Mouse (Mus musculus) lung, embryonic 16.5 days (tissue): ENCODE data around the gene Ap5b1. TPM values are rescaled to one million over a fixed set of nuclear protein-coding genes. Genes with fewer than 3 reads are reported as not detected.
A peak's percentile ranks its signal among the peaks of the same experiment; 100 is the strongest.

ENCODE experiments used
- ATAC-seq: fragments of 200-750 bp; cut with Nextera tagmentation; 2 replicates; pipeline ENCODE4 v1.8.0; 2017; ENCODE audit warnings: low read depth, mild to moderate bottlenecking, moderate library complexity
- H3K27ac ChIP-seq: fragments of 300-500 bp; sonication (generic); 2 replicates; pipeline ENCODE4 v1.5.1; 2014; ENCODE audit warnings: mild to moderate bottlenecking, control low read depth, low read length
- H3K27me3 ChIP-seq: fragments of 300-500 bp; sonication (generic); 2 replicates; pipeline ENCODE4 v1.6.1; 2014; ENCODE audit warnings: low read depth, low read length, mixed read lengths; ENCODE audit not compliant: control insufficient read depth, insufficient read depth
- H3K36me3 ChIP-seq: fragments of 300-500 bp; sonication (generic); 2 replicates; pipeline ENCODE4 v1.6.1; 2014; ENCODE audit warnings: low read length; ENCODE audit not compliant: control insufficient read depth, insufficient read depth
- H3K4me1 ChIP-seq: fragments of 300-500 bp; sonication (generic); replicated peaks from 2 replicates; pipeline ENCODE4 v1.6.1; 2014; ENCODE audit warnings: low read length, mixed read lengths; ENCODE audit not compliant: control insufficient read depth, insufficient read depth
- H3K4me2 ChIP-seq: fragments of 300-500 bp; sonication (generic); 2 replicates; pipeline ENCODE4 v1.6.1; 2014; ENCODE audit warnings: low read depth, low read length, control low read depth
- H3K4me3 ChIP-seq: fragments of 300-500 bp; sonication (generic); 2 replicates; pipeline ENCODE4 v1.5.1; 2014; ENCODE audit warnings: mild to moderate bottlenecking, low read length, control low read depth
- H3K9ac ChIP-seq: fragments of 300-500 bp; sonication (generic); 2 replicates; pipeline ENCODE4 v1.6.1; 2014; ENCODE audit warnings: low read length, control low read depth
- H3K9me3 ChIP-seq: fragments of 300-500 bp; sonication (generic); 2 replicates; pipeline ENCODE4 v1.6.1; 2016; ENCODE audit warnings: low read length; ENCODE audit not compliant: control insufficient read depth
- WGBS: fragments of 180-500 bp; shearing (Covaris S2); extraction: QIAGEN DNeasy Blood & Tissue Kit; methylation state at CpG from one replicate; pipeline ENCODE4 v1.1.7; 2014; 5-methylcytosine and 5-hydroxymethylcytosine counted together
- polyA plus RNA-seq: library from polyadenylated mRNA; unstranded; fragments of >200 nt; fragmentation: Nextera tagmentation; extraction: Ambion mirVana; gene quantifications from 2 replicates; pipeline ENCODE4 v1.2.1, GENCODE M21; 2015

Gene Ap5b1
- polyA plus RNA-seq, 1 experiment from 2014 or later = 6.1 TPM

- Histone ChIP-seq H3K36me3 (no peaks in the 10 kb centered on the region), H3K27me3 (peaks cover 52% of the 10 kb centered on the region), H3K4me1 (peaks cover 12% of the 10 kb centered on the region; the same call in 1 of the 2 replicates), H3K4me3 (peak overlapping the region; percentile 51), H3K4me2 (peak overlapping the region; percentile 73), H3K9me3 (no peaks in the 10 kb centered on the region), H3K9ac (peak overlapping the region; percentile 11; the same call in 1 of the 2 replicates), H3K27ac (peak overlapping the region; percentile 78)
- ATAC-seq = no peak
- 13% methylated on average over 10 of the region's 10 CpGs for WGBS
These were observed 6.5 kb upstream of the Ap5b1 start for GRCm38 (mm10) chr19:5561252-5561790.

- Histone ChIP-seq H3K27me3 (peaks cover 49% of the 10 kb centered on the region), H3K4me2 (no peak overlapping the region), H3K27ac (no peak overlapping the region), H3K4me3 (no peak overlapping the region), H3K9me3 (no peaks in the 10 kb centered on the region), H3K4me1 (peaks cover 15% of the 10 kb centered on the region; the same call in 1 of the 2 replicates), H3K9ac (no peak overlapping the region), H3K36me3 (no peaks in the 10 kb centered on the region)
- WGBS = 42% methylated on average over 3 of the region's 3 CpGs
- ATAC-seq = no peak
These were observed 5.9 kb upstream of the Ap5b1 start for GRCm38 (mm10) chr19:5561886-5562285.

- Histone ChIP-seq H3K9ac (no peak overlapping the region), H3K9me3 (no peaks in the 10 kb centered on the region), H3K27me3 (peaks cover 43% of the 10 kb centered on the region), H3K36me3 (no peaks in the 10 kb centered on the region), H3K27ac (no peak overlapping the region), H3K4me1 (peaks cover 17% of the 10 kb centered on the region; the same call in 1 of the 2 replicates), H3K4me3 (no peak overlapping the region), H3K4me2 (no peak overlapping the region)
- 84% methylated on average over 10 of the region's 10 CpGs for WGBS
- no peak for ATAC-seq
These were observed 5.0 kb upstream of the Ap5b1 start for GRCm38 (mm10) chr19:5562776-5563175.

- H3K9me3 ChIP-seq = no peaks in the 10 kb centered on the region
- H3K9ac ChIP-seq = no peak overlapping the region
- H3K4me1 ChIP-seq = peaks cover 14% of the 10 kb centered on the region; the same call in 1 of the 2 replicates
- ATAC-seq = no peak
- no peak overlapping the region for H3K4me3 ChIP-seq
- H3K27ac ChIP-seq = no peak overlapping the region
- 63% methylated on average over 5 of the region's 5 CpGs for WGBS
- peaks cover 12% of the 10 kb centered on the region for H3K27me3 ChIP-seq
- no peak overlapping the region for H3K4me2 ChIP-seq
- peaks cover 8% of the 10 kb centered on the region for H3K36me3 ChIP-seq
These were observed 1.5 kb upstream of the Ap5b1 start for GRCm38 (mm10) chr19:5566316-5566715.

GRCm38 (mm10) chr19:5567180-5567533, 668 bp upstream of the Ap5b1 start:
- WGBS = 2% methylated on average over 26 of the region's 26 CpGs
- Histone ChIP-seq H3K4me1 (peaks cover 12% of the 10 kb centered on the region; the same call in 1 of the 2 replicates), H3K27me3 (peaks cover 3% of the 10 kb centered on the region; the same call in 1 of the 2 replicates), H3K9ac (peak overlapping the region; percentile 83), H3K9me3 (no peaks in the 10 kb centered on the region), H3K36me3 (peaks cover 8% of the 10 kb centered on the region), H3K4me2 (peak overlapping the region; percentile 82), H3K27ac (peak overlapping the region; percentile 95), H3K4me3 (peak overlapping the region; percentile 74)
- peak; percentile 47 for ATAC-seq

GRCm38 (mm10) chr19:5568470-5569140, 780 bp downstream of the Ap5b1 start:
- peak; percentile 27; the same call in 1 of the 2 replicates for ATAC-seq
- H3K9me3 ChIP-seq = no peaks in the 10 kb centered on the region
- H3K27ac ChIP-seq = peak overlapping the region; percentile 95
- H3K27me3 ChIP-seq = peaks cover 3% of the 10 kb centered on the region; the same call in 1 of the 2 replicates
- H3K4me1 ChIP-seq = peaks cover 12% of the 10 kb centered on the region; the same call in 1 of the 2 replicates
- H3K9ac ChIP-seq = peak overlapping the region; percentile 83
- peaks cover 8% of the 10 kb centered on the region for H3K36me3 ChIP-seq
- H3K4me3 ChIP-seq = peak overlapping the region; percentile 74
- 7% methylated on average over 27 of the region's 27 CpGs for WGBS
- H3K4me2 ChIP-seq = peak overlapping the region; percentile 82

GRCm38 (mm10) chr19:5569521-5569920, 1.7 kb downstream of the Ap5b1 start:
- peaks cover 12% of the 10 kb centered on the region; the same call in 1 of the 2 replicates for H3K4me1 ChIP-seq
- H3K27ac ChIP-seq = no peak overlapping the region
- H3K4me3 ChIP-seq = no peak overlapping the region
- no peak overlapping the region for H3K4me2 ChIP-seq
- no peaks in the 10 kb centered on the region for H3K27me3 ChIP-seq
- 84% methylated on average over 10 of the region's 10 CpGs for WGBS
- no peak for ATAC-seq
- H3K9me3 ChIP-seq = no peaks in the 10 kb centered on the region
- H3K36me3 ChIP-seq = peaks cover 8% of the 10 kb centered on the region
- H3K9ac ChIP-seq = no peak overlapping the region

- no peak for ATAC-seq
- H3K36me3 ChIP-seq = peaks cover 8% of the 10 kb centered on the region
- H3K9ac ChIP-seq = no peak overlapping the region
- H3K27ac ChIP-seq = no peak overlapping the region
- H3K4me1 ChIP-seq = peaks cover 12% of the 10 kb centered on the region; the same call in 1 of the 2 replicates
- H3K4me3 ChIP-seq = no peak overlapping the region
- no peak overlapping the region for H3K4me2 ChIP-seq
- 85% methylated on average over 32 of the region's 32 CpGs for WGBS
- H3K27me3 ChIP-seq = no peaks in the 10 kb centered on the region
- H3K9me3 ChIP-seq = no peaks in the 10 kb centered on the region
These were observed 2.8 kb downstream of the Ap5b1 start for GRCm38 (mm10) chr19:5570353-5571246.

GRCm38 (mm10) chr19:5571831-5572230, 4.0 kb downstream of the Ap5b1 start:
- Histone ChIP-seq H3K9me3 (no peaks in the 10 kb centered on the region), H3K4me2 (no peak overlapping the region), H3K9ac (no peak overlapping the region), H3K27ac (no peak overlapping the region), H3K4me1 (peaks cover 10% of the 10 kb centered on the region; the same call in 1 of the 2 replicates), H3K4me3 (no peak overlapping the region), H3K27me3 (no peaks in the 10 kb centered on the region), H3K36me3 (peaks cover 8% of the 10 kb centered on the region)
- WGBS = 68% methylated on average over 5 of the region's 5 CpGs
- no peak for ATAC-seq
